Mouse (Mus musculus) bone marrow, adult 2 months (tissue): ENCODE data around the gene Rbbp5.
"Not testable (repeated sequence)": the region's sequence is repeated elsewhere in the genome, so short reads cannot be mapped to it uniquely, and the experiment has no call there.

Experiments
- CTCF ChIP-seq: fragments of 200-500 bp; IDR thresholded peaks from 2 replicates; pipeline ENCODE4 v1.5.1; 2011; ENCODE audit warnings: low read length, control low read depth; ENCODE audit not compliant: control insufficient read depth, insufficient read depth
- POLR2A ChIP-seq: fragments of 200-500 bp; IDR thresholded peaks from 2 replicates; pipeline ENCODE4 v1.6.1; 2011; ENCODE audit warnings: low read depth, mild to moderate bottlenecking, control low read depth, low read length, borderline replicate concordance; ENCODE audit not compliant: control insufficient read depth

DNA sequence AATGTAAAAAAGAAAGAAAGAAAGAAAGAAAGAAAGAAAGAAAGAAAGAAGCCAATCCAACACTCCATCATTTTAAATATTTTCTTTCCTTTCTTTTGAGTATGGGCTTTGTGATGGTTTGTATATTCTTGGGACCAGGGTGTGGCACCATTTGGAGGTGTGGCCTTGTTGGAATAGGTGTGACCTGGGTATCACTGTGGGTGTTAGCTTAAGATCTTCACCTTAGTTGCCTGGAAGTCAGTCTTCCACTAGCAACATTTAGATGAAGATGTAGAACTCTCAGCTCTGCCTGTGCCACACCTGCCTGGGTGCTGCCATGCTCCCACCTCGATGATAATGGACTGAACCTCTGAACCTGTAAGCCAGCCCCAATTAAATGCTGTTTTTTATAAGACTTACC is 7.1 kb upstream of the Rbbp5 start:
- not testable (repeated sequence) for TF ChIP-seq POLR2A, CTCF
